Mouse (Mus musculus) layer of hippocampus, adult 9-11 months (tissue): Measurements from ENCODE around the gene Sys1.
A peak's percentile ranks its signal among the peaks of the same experiment; 100 is the strongest.

Source experiments
- DNase-seq: peaks from one replicate; pipeline ENCODE4 v3.0.0; 2022

The Sys1 gene

GRCm38 (mm10) chr2:164453887-164454500 is 2.8 kb upstream of the Sys1 start:
- DNase-seq = no peak

- peak; percentile 81 for DNase-seq
These were observed 1.9 kb upstream of the Sys1 start for GRCm38 (mm10) chr2:164454846-164455245.

- DNase-seq = no peak
These were observed 1.2 kb upstream of the Sys1 start for GRCm38 (mm10) chr2:164455421-164456190.

- no peak for DNase-seq
These were observed 351 bp upstream of the Sys1 start for GRCm38 (mm10) chr2:164456413-164456812.

- DNase-seq = no peak
These were observed 1.2 kb downstream of the Sys1 start for GRCm38 (mm10) chr2:164457942-164458341.

GRCm38 (mm10) chr2:164458535-164458934 is 1.8 kb downstream of the Sys1 start:
- no peak for DNase-seq

- DNase-seq = peak; percentile 98
These were observed 4.2 kb downstream of the Sys1 start, which contains the start of gene Gm20458 for GRCm38 (mm10) chr2:164460745-164461551. Gene Gm20458, plus strand, starts transcription at chr2:164460967.

GRCm38 (mm10) chr2:164465161-164465560 is 8.4 kb downstream of the Sys1 start:
- no peak for DNase-seq

GRCm38 (mm10) chr2:164466787-164467186 is 10.0 kb downstream of the Sys1 start:
- no peak for DNase-seq

- peak; percentile 54 for DNase-seq
These were observed 13.5 kb downstream of the Sys1 start for GRCm38 (mm10) chr2:164470254-164470653.

- no peak for DNase-seq
These were observed 16.9 kb downstream of the Sys1 start, which contains the start of gene Trp53tg5 for GRCm38 (mm10) chr2:164473624-164474023. Gene Trp53tg5, minus strand, starts transcription at chr2:164473724.

- DNase-seq = no peak
These were observed 29.0 kb downstream of the Sys1 start, which contains the start of gene Dbndd2 for GRCm38 (mm10) chr2:164485681-164486257. Gene Dbndd2, plus strand, starts transcription at chr2:164486106.

- peak; percentile 89 for DNase-seq
These were observed 29.7 kb downstream of the Sys1 start for GRCm38 (mm10) chr2:164486258-164487114.

GRCm38 (mm10) chr2:164487115-164487527 is 30.4 kb downstream of the Sys1 start:
- peak; percentile 19 for DNase-seq

GRCm38 (mm10) chr2:164487812-164488211 is 31.0 kb downstream of the Sys1 start:
- peak; percentile 87 for DNase-seq

- peak; percentile 52 for DNase-seq
These were observed 37.4 kb downstream of the Sys1 start for GRCm38 (mm10) chr2:164494126-164494525.

GRCm38 (mm10) chr2:164496331-164496730 is 39.6 kb downstream of the Sys1 start:
- no peak for DNase-seq

- peak; percentile 88 for DNase-seq
These were observed 40.3 kb downstream of the Sys1 start, which contains the start of gene Pigt for GRCm38 (mm10) chr2:164496847-164497690. Gene Pigt, plus strand, starts transcription at chr2:164497520.

GRCm38 (mm10) chr2:164497691-164498268 is 41.0 kb downstream of the Sys1 start:
- DNase-seq = no peak

- DNase-seq = no peak
These were observed 42.6 kb downstream of the Sys1 start for GRCm38 (mm10) chr2:164499317-164499716.
